In the genomic region with DNA sequence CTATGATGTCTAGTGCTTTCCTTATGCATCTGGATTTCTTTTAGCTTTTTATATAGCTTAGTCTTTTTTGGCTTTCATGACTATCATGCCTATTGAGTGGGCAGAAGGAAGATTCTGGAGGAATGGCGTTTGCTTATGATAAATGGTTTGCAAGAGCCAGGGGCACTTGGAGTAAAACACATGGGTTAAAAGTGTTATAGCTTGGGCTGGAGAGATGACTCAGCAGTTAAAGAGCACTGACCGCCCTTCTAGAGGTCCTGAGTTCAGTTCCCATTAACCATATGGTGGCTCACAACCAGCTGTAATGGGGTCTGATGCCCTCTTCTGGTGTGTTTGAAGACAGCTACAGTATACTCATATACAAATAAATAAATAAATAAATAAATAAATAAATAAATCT, we compare ENCODE assay signal across 30 mouse cellular contexts. TPM values are rescaled to one million over a fixed set of nuclear protein-coding genes. Genes with fewer than 3 reads are reported as not detected.
DNase-seq lines count a peak whose midpoint lies in the region; ATAC-seq and TF ChIP-seq lines count a peak whose summit lies in the region.
"Had no signal": no experiment of that assay in that cellular context is flagged by ENCODE, and none has a peak within 500 bp of the region (broad histone marks: within the 10 kb centered on the region; RNA-seq: fewer than 3 reads in every experiment).

No protein-coding gene starts in this region.

- no peak for ATAC-seq in kidney, postnatal 0 days (replicated peaks; ENCODE audit: low FRiP score, low read depth)
- ATAC-seq: activated CD4-positive, CD25-positive, alpha-beta regulatory T cell, adult 4 months; forebrain, embryonic 13.5 days; forebrain, embryonic 16.5 days; intestine, postnatal 0 days had no signal

- H3K4me3 ChIP-seq in kidney, postnatal 0 days (replicated peaks; ENCODE audit: low read depth, low read length): no peak overlapping the region
- no peak overlapping the region for H3K4me3 ChIP-seq in CH12.LX (replicated peaks in 1 of 3; ENCODE audit: low read depth in 2 of 3, low read length in 2 of 3, poor library complexity in 1 of 3)
- H3K4me3 ChIP-seq: forebrain, embryonic 10.5 days; forebrain, embryonic 13.5 days; heart, embryonic 10.5 days; hindbrain, embryonic 12.5 days; hindbrain, embryonic 15.5 days had no signal

- no peak overlapping the region for H3K9ac ChIP-seq in kidney, postnatal 0 days (ENCODE audit: low read depth, low read length)
- H3K9ac ChIP-seq in CH12.LX (ENCODE audit: insufficient read depth, low read depth): no peak overlapping the region
- H3K9ac ChIP-seq: forebrain, embryonic 13.5 days; hindbrain, embryonic 12.5 days; hindbrain, embryonic 15.5 days had no signal

- TF ChIP-seq CTCF in kidney, postnatal 0 days (IDR thresholded peaks at IDR 0.05; ENCODE audit: low read depth): 0 out of 2 replicates have a peak, but pooled peaks have one; percentile 4
- no peak for TF ChIP-seq CTCF in CH12.LX (conservative IDR thresholded peaks at IDR 0.05 in 1 of 2, IDR thresholded peaks at IDR 0.05 in 1 of 2; ENCODE audit: low read depth in 2 of 2, low read length in 2 of 2)

- in situ Hi-C loops in CH12.LX (cut with MboI; ENCODE audit: low pct_ligation_motif_present, low pct_unique_long_range_greater_than_20kb, low sequenced_read_pairs): no loop called here

- peaks cover 17% of the 10 kb centered on the region; the same call in 1 of the 2 replicates for H3K36me3 ChIP-seq in kidney, postnatal 0 days (ENCODE audit: insufficient read depth, low read length)
- peaks cover 28 to 71% of the 10 kb centered on the region in 2 experiments for H3K36me3 ChIP-seq in CH12.LX (replicated peaks in 1 of 2; ENCODE audit: control insufficient read depth in 1 of 2, insufficient read depth in 1 of 2, low read length in 1 of 2)

- no peaks in the 10 kb centered on the region for H3K4me1 ChIP-seq in kidney, postnatal 0 days (replicated peaks; ENCODE audit: insufficient read depth, low read length)
- H3K4me1 ChIP-seq in CH12.LX (ENCODE audit: control insufficient read depth in 1 of 2, insufficient read depth in 2 of 2): no peaks in the 10 kb centered on the region
- H3K4me1 ChIP-seq: forebrain, embryonic 10.5 days; forebrain, embryonic 13.5 days; heart, embryonic 10.5 days; hindbrain, embryonic 12.5 days; hindbrain, embryonic 15.5 days had no signal

- no peak for TF ChIP-seq POLR2A in CH12.LX (IDR thresholded peaks at IDR 0.05; ENCODE audit: low read depth, low read length)

- H3K79me2 ChIP-seq in CH12.LX (replicated peaks; ENCODE audit: control insufficient read depth, extremely low read depth, insufficient read depth, poor library complexity, severe bottlenecking): no peaks in the 10 kb centered on the region; the same call in 1 of the 2 replicates

- H3K4me2 ChIP-seq in kidney, postnatal 0 days (ENCODE audit: low read length): no peak overlapping the region
- no peak overlapping the region for H3K4me2 ChIP-seq in CH12.LX (ENCODE audit: insufficient read depth, low read depth, poor library complexity, severe bottlenecking)
- H3K4me2 ChIP-seq: forebrain, embryonic 13.5 days; hindbrain, embryonic 12.5 days; hindbrain, embryonic 15.5 days had no signal

- TF ChIP-seq EP300 in CH12.LX (IDR thresholded peaks at IDR 0.05; ENCODE audit: low read length): no peak

- H3K27ac ChIP-seq in kidney, postnatal 0 days: no peak overlapping the region
- no peak overlapping the region for H3K27ac ChIP-seq in CH12.LX (ENCODE audit: insufficient read depth, low read depth)
- H3K27ac ChIP-seq: forebrain, embryonic 10.5 days; forebrain, embryonic 13.5 days; heart, embryonic 10.5 days; hindbrain, embryonic 12.5 days; hindbrain, embryonic 15.5 days had no signal

- WGBS in kidney, postnatal 0 days: 88% methylated on average over 2 of the region's 2 CpGs

- H3K9me3 ChIP-seq in kidney, postnatal 0 days (replicated peaks; ENCODE audit: low read length): no peaks in the 10 kb centered on the region
- H3K9me3 ChIP-seq in CH12.LX (replicated peaks; ENCODE audit: low read length): no peaks in the 10 kb centered on the region
- H3K9me3 ChIP-seq: forebrain, embryonic 10.5 days; forebrain, embryonic 13.5 days; heart, embryonic 10.5 days; hindbrain, embryonic 12.5 days; hindbrain, embryonic 15.5 days had no signal

- dilution Hi-C loops in CH12.LX (cut with MboI; ENCODE audit: extremely low pct_ligation_motif_present, extremely low pct_unique_long_range_greater_than_20kb, low sequenced_read_pairs): no loop called here

- DNase-seq in kidney, postnatal 0 days (ENCODE audit: low spot score): no peak
- DNase-seq in kidney, adult 8-10 months: no peak
- DNase-seq in CH12.LX (ENCODE audit: extremely low read depth) (no peak), NIH3T3 (ENCODE audit: low read depth) (peak; percentile 11)
- DNase-seq in brain, adult 2 months (ENCODE audit: low read depth, low spot score): peak; percentile 17
- DNase-seq in right cerebral cortex, postnatal 36 days (ENCODE audit: low spot score in 2 of 2): no peak
- DNase-seq in right cerebral cortex, adult 2 months (ENCODE audit: low spot score in 2 of 2): no peak
- DNase-seq: adrenal gland, adult 8-10 months; adrenal gland, postnatal 25 days; cerebellum, adult 18-20 months; cerebellum, adult 9-10 months; cerebellum, postnatal 14 days; gastrocnemius, postnatal 10 days; gastrocnemius, postnatal 36 days had no signal

- no peak for TF ChIP-seq RAD21 in CH12.LX (IDR thresholded peaks at IDR 0.05; ENCODE audit: low read depth, low read length)

- H3K27me3 ChIP-seq in kidney, postnatal 0 days (ENCODE audit: insufficient read depth, low read length): no peaks in the 10 kb centered on the region
- H3K27me3 ChIP-seq in CH12.LX (replicated peaks): no peaks in the 10 kb centered on the region
- H3K27me3 ChIP-seq: forebrain, embryonic 13.5 days; hindbrain, embryonic 12.5 days; hindbrain, embryonic 15.5 days had no signal

TF ChIP-seq in CH12.LX, 34 proteins besides CTCF, POLR2A, EP300 and RAD21:
- TF ChIP-seq MAFK (IDR thresholded peaks at IDR 0.05; ENCODE audit: insufficient replicate concordance, low read length) (peak; percentile 59; the same call in 1 of the 2 replicates), JUND (conservative IDR thresholded peaks at IDR 0.05; ENCODE audit: low read depth, low read length) (no peak)

RNA-seq across cellular contexts. Expression of a gene that starts 31.5 kb away (rescaled TPM):
- 13.3 and 14.0 TPM in 2 replicates for polyA plus RNA-seq in kidney, postnatal 0 days (2015; fragmentation: Nextera tagmentation; extraction: Ambion mirVana)
- total RNA-seq in CH12.LX (2012; rRNA removed): 18.5 and 26.8 TPM in 2 replicates
- total RNA-seq in CH12.LX (2014; rRNA removed): 28.0 and 32.8 TPM in 2 replicates
- polyA plus RNA-seq in CH12.LX (2012; ENCODE audit: insufficient read length, low read depth): 25.7 and 32.5 TPM in 2 replicates

RNA-seq across cellular contexts. Expression of a gene that starts 36.8 kb away (rescaled TPM):
- not detected in 2 replicates for polyA plus RNA-seq in kidney, postnatal 0 days (2015; fragmentation: Nextera tagmentation; extraction: Ambion mirVana)
- total RNA-seq in CH12.LX (2012; rRNA removed): 0.25 and 0.29 TPM in 2 replicates
- 0.45 and 0.78 TPM in 2 replicates for total RNA-seq in CH12.LX (2014; rRNA removed)
- polyA plus RNA-seq in CH12.LX (2012; ENCODE audit: insufficient read length, low read depth): 0.52 and 1.3 TPM in 2 replicates
- total RNA-seq: adrenal gland, postnatal 25 days; gastrocnemius, adult 18-20 months; gastrocnemius, postnatal 36 days; granulocyte monocyte progenitor cell, adult 5-6 weeks; heart, postnatal 25 days; hematopoietic stem cell, adult 5-6 weeks; MEL had no signal
- polyA plus RNA-seq: activated CD4-positive, CD25-positive, alpha-beta regulatory T cell, adult 4 months; forebrain, embryonic 10.5 days; forebrain, embryonic 13.5 days; forebrain, embryonic 16.5 days; heart, embryonic 10.5 days; heart, embryonic 14.5 days; heart, postnatal 0 days; hindbrain, embryonic 12.5 days; hindbrain, embryonic 15.5 days; intestine, embryonic 14.5 days; intestine, postnatal 0 days had no signal

RNA-seq across cellular contexts. Expression of a gene that starts 56.0 kb away (rescaled TPM):
- 40.1 and 45.1 TPM in 2 replicates for polyA plus RNA-seq in kidney, postnatal 0 days (2015; fragmentation: Nextera tagmentation; extraction: Ambion mirVana)
- not detected in 2 replicates for total RNA-seq in CH12.LX (2012; rRNA removed)
- total RNA-seq in CH12.LX (2014; rRNA removed): not detected in 2 replicates
- polyA plus RNA-seq in CH12.LX (2012; ENCODE audit: insufficient read length, low read depth): not detected in 2 replicates

Comparison
In these comparisons a context has a peak if more than half of its experiments do, and no peak if none do; other contexts are left out.
1. DNase-seq: peak in NIH3T3 (single experiment) and brain, adult 2 months (single experiment); none in kidney, postnatal 0 days (single experiment), kidney, adult 8-10 months (0 of 2), CH12.LX (single experiment), right cerebral cortex, postnatal 36 days (0 of 2) and right cerebral cortex, adult 2 months (0 of 2).
2. RNA of a gene that starts 56.0 kb away (polyA plus RNA-seq): 40.1 to 45.1 TPM in kidney, postnatal 0 days; not detected in CH12.LX; every median in the first group is over 10 times any median in the second.